Mouse (Mus musculus) liver, embryonic 16.5 days (tissue): ENCODE results near the gene Kpnb1. TPM values are rescaled to one million over a fixed set of nuclear protein-coding genes. Genes with fewer than 3 reads are reported as not detected.

Experiments
- ATAC-seq: fragments of 200-750 bp; cut with Nextera tagmentation; 2 replicates; pipeline ENCODE4 v1.8.0; 2017; ENCODE audit warnings: low read depth, mild to moderate bottlenecking, moderate number of reproducible peaks, moderate library complexity
- H3K27ac ChIP-seq: fragments of 300-500 bp; sonication (generic); 2 replicates; pipeline ENCODE4 v1.5.1; 2014; ENCODE audit warnings: mild to moderate bottlenecking, low read length
- H3K27me3 ChIP-seq: fragments of 300-500 bp; sonication (generic); 2 replicates; pipeline ENCODE4 v1.6.1; 2014; ENCODE audit warnings: low read depth, low read length, mixed read lengths; ENCODE audit not compliant: control insufficient read depth, insufficient read depth
- H3K36me3 ChIP-seq: fragments of 300-500 bp; sonication (generic); 2 replicates; pipeline ENCODE4 v1.6.1; 2014; ENCODE audit warnings: mild to moderate bottlenecking; ENCODE audit not compliant: control insufficient read depth, insufficient read depth
- H3K4me1 ChIP-seq: fragments of 300-500 bp; sonication (generic); 2 replicates; pipeline ENCODE4 v1.6.1; 2014; ENCODE audit warnings: low read depth, low read length, mixed read lengths; ENCODE audit not compliant: control insufficient read depth
- H3K4me2 ChIP-seq: fragments of 300-500 bp; sonication (generic); 2 replicates; pipeline ENCODE4 v1.6.1; 2014; ENCODE audit warnings: low read depth, low read length, mixed read lengths
- H3K4me3 ChIP-seq: fragments of 300-500 bp; sonication (generic); 2 replicates; pipeline ENCODE4 v1.5.1; 2014; ENCODE audit warnings: low read depth, mild to moderate bottlenecking, low read length
- H3K9ac ChIP-seq: fragments of 300-500 bp; sonication (generic); 2 replicates; pipeline ENCODE4 v1.6.1; 2014; ENCODE audit warnings: low read depth, low read length
- H3K9me3 ChIP-seq: fragments of 300-500 bp; sonication (generic); replicated peaks from 2 replicates; pipeline ENCODE4 v1.6.1; 2016; ENCODE audit warnings: low read length; ENCODE audit not compliant: control insufficient read depth
- WGBS: fragments of 180-500 bp; shearing (Covaris S2); extraction: QIAGEN DNeasy Blood & Tissue Kit; methylation state at CpG from one replicate; pipeline ENCODE4 v1.1.7; 2014; ENCODE audit not compliant: insufficient replicate concordance; 5-methylcytosine and 5-hydroxymethylcytosine counted together
- polyA plus RNA-seq: library from polyadenylated mRNA; unstranded; fragments of >200 nt; fragmentation: Nextera tagmentation; extraction: Ambion mirVana; gene quantifications from 2 replicates; pipeline ENCODE4 v1.2.1, GENCODE M21; 2015

Gene Kpnb1
- polyA plus RNA-seq, 1 experiment from 2014 or later: 14.5 TPM

DNA sequence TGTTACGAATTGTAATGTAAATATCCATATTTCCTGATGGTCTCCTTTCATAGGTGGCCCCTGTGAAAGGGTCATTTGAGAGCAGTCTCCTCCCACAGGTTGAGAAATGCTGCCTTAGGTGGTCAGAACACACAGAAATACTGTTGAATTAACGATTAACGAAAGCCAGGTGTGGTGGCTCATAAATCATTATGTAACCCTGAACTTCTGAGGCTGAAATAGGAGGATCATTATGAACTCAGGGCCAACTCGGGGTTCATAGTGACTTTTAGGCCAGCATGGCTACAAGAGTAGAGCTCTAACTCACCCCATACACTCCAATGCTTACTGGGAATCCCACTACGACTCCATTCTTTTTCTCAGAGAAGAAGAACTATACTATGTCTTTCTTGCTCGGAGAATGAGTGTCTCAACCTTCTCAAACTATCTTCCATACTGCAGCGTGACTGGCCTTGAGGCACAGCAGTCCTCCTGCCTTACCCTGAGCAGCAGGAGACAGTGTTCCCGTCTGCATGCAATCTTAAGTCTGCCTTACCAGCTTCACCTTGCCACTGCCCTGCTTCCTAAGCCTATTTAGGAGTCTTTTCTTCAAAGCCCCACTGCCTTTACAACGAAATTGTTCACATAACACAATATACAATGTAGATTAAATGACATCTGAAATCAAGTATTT lies 23.2 kb upstream of the Kpnb1 start:
- WGBS: 69% methylated on average over 9 of the region's 9 CpGs
- Histone ChIP-seq H3K4me3 (no peak overlapping the region), H3K4me1 (peaks cover 3% of the 10 kb centered on the region), H3K9ac (no peak overlapping the region), H3K36me3 (peaks cover 7% of the 10 kb centered on the region), H3K27me3 (no peaks in the 10 kb centered on the region), H3K27ac (peak overlapping the region; percentile 61), H3K4me2 (no peak overlapping the region), H3K9me3 (no peaks in the 10 kb centered on the region)
- peak; percentile 77 for ATAC-seq

DNA sequence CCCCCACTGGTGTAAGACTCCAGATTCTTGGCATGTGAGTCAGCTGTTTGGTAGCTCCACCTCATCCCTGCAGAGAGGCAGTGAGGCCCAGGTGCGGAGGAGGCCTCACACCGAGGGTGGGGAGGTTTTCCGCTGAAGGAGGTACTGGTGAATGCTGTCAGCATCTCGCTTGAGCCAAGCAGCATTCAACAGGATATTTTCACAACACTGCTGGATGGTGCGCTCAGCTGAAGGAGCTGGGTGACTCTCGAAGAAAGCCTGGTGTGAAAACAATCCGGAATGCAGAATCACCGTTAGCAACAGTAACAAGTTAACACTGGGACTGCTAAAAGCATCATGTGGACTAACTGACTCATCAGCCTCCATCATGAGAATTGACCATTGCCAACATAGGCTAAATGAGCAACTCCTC lies 19.3 kb upstream of the Kpnb1 start:
- peaks cover 3% of the 10 kb centered on the region for H3K4me1 ChIP-seq
- H3K4me2 ChIP-seq: no peak overlapping the region
- H3K9me3 ChIP-seq: no peaks in the 10 kb centered on the region
- no peaks in the 10 kb centered on the region for H3K36me3 ChIP-seq
- H3K27me3 ChIP-seq: no peaks in the 10 kb centered on the region
- H3K27ac ChIP-seq: no peak overlapping the region
- WGBS: 72% methylated on average over 8 of the region's 8 CpGs
- H3K9ac ChIP-seq: no peak overlapping the region
- ATAC-seq: no peak
- no peak overlapping the region for H3K4me3 ChIP-seq

DNA sequence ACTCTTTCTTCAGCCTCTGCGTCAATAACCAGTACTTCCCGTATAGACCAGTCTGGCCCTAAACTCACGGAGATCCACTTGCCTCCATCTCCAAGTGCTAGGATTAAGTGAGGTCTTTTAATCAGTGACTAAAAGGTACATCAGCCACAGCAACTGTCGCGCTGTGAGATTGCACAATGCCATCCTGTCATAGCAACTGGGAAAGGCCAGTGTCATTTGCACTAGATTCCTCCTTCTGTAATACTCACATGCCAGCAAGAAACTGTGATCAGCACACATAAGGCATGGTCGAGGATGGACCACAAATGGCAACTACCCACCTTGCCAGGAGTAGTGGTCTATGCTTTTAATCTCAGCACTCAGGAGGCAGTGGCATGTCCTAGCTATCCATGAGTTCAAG lies 11.8 kb upstream of the Kpnb1 start:
- peak; percentile 59; the same call in 1 of the 2 replicates for ATAC-seq
- 56% methylated on average over 6 of the region's 6 CpGs for WGBS
- H3K4me2 ChIP-seq: no peak overlapping the region
- no peak overlapping the region for H3K4me3 ChIP-seq
- H3K9me3 ChIP-seq: no peaks in the 10 kb centered on the region
- H3K36me3 ChIP-seq: no peaks in the 10 kb centered on the region
- H3K4me1 ChIP-seq: no peaks in the 10 kb centered on the region; the same call in 1 of the 2 replicates
- no peak overlapping the region for H3K9ac ChIP-seq
- H3K27me3 ChIP-seq: no peaks in the 10 kb centered on the region
- H3K27ac ChIP-seq: no peak overlapping the region

DNA sequence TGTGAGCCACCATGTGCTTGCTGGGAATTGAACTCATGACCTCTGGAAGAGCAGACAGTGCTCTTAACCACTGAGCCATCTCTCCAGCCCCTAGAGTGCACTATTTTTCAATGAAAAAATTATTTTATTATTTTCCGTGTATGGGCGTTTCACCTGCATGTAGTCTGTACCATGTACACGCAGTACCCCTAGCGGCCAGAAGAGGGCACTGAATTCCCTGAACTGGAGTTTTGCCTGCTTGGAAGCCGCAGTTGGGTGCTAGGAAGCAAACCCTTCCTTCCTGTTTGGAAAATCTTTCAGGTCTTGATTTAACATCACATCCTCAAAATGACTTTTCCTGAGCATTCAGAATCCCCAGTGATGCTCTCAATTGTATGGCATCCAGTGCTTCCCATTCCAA lies 10.9 kb upstream of the Kpnb1 start:
- H3K9me3 ChIP-seq: no peaks in the 10 kb centered on the region
- H3K4me3 ChIP-seq: no peak overlapping the region
- H3K4me2 ChIP-seq: no peak overlapping the region
- H3K36me3 ChIP-seq: no peaks in the 10 kb centered on the region
- no peak overlapping the region for H3K9ac ChIP-seq
- no peaks in the 10 kb centered on the region; the same call in 1 of the 2 replicates for H3K4me1 ChIP-seq
- no peak overlapping the region for H3K27ac ChIP-seq
- no peaks in the 10 kb centered on the region for H3K27me3 ChIP-seq
- no peak for ATAC-seq
- 9% methylated on average over 5 of the region's 5 CpGs for whole genome bisulfite sequencing

DNA sequence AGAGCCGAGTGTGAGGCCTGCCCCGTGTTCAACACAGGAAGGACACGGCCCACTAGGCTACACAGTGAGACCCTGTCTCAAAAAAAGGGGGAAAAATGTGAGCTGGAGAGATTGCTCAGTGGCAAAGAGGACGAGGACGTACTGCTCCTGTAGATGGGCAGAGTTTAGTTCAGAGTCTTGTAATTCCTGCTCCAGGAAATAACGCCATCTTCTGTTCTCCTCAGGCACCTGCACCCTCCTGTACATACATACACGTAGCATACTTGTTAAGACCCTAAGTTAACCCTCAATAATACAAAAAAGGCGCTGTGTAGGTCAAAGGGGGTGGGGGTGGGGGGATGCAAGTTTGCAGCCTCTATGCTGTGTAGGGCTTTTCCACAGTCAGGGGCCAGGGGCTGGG lies 9.3 kb upstream of the Kpnb1 start:
- Histone ChIP-seq H3K27me3 (no peaks in the 10 kb centered on the region), H3K27ac (no peak overlapping the region), H3K36me3 (no peaks in the 10 kb centered on the region), H3K9ac (no peak overlapping the region), H3K4me2 (no peak overlapping the region), H3K4me3 (no peak overlapping the region), H3K4me1 (no peaks in the 10 kb centered on the region; the same call in 1 of the 2 replicates), H3K9me3 (no peaks in the 10 kb centered on the region)
- ATAC-seq: no peak
- WGBS: 61% methylated on average over 8 of the region's 8 CpGs

DNA sequence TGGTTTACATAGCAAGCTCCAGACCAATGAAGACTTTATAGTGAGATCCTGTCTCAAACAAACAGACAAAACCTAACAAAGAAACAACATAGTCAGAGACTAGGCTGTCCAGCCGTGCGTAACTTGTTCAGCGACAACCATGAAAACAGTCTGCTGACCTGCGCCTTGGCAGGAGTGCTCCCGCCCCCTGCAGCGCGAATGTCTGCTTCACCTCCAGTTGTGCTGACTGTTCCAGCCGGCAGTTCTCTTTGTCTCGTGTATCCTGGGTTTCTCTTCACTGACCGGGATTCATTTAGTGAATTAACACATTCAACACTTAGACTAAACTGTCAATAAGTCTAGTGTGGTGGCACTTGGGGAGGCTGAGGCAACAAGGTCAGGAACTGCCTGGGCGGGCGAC lies 8.9 kb upstream of the Kpnb1 start:
- no peak overlapping the region for H3K27ac ChIP-seq
- H3K36me3 ChIP-seq: no peaks in the 10 kb centered on the region
- H3K4me1 ChIP-seq: no peaks in the 10 kb centered on the region; the same call in 1 of the 2 replicates
- ATAC-seq: no peak
- no peak overlapping the region for H3K9ac ChIP-seq
- no peaks in the 10 kb centered on the region for H3K9me3 ChIP-seq
- H3K4me2 ChIP-seq: no peak overlapping the region
- no peaks in the 10 kb centered on the region for H3K27me3 ChIP-seq
- H3K4me3 ChIP-seq: no peak overlapping the region
- WGBS: 76% methylated on average over 12 of the region's 12 CpGs

DNA sequence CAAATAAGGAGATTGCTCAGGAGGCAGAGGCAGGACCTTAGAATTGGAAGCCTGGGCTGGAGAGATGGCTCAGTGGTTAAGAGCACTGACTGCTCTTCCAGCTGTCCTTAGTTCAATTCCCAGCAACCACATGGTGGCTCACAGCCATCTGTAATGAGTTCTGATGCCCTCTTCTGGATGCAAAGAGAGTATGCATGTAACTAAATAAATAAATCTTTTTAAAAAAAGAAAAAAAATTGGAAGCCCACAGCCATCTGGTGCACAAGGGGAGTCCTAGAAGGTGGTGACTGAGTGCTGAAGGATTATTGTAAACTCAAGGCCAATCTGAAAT lies 4.9 kb upstream of the Kpnb1 start:
- H3K27me3 ChIP-seq: no peaks in the 10 kb centered on the region
- no peak for ATAC-seq
- no peaks in the 10 kb centered on the region for H3K9me3 ChIP-seq
- no peak overlapping the region for H3K9ac ChIP-seq
- no peak overlapping the region for H3K27ac ChIP-seq
- peaks cover 11% of the 10 kb centered on the region for H3K4me1 ChIP-seq
- no peak overlapping the region for H3K4me2 ChIP-seq
- no peaks in the 10 kb centered on the region for H3K36me3 ChIP-seq
- H3K4me3 ChIP-seq: no peak overlapping the region

DNA sequence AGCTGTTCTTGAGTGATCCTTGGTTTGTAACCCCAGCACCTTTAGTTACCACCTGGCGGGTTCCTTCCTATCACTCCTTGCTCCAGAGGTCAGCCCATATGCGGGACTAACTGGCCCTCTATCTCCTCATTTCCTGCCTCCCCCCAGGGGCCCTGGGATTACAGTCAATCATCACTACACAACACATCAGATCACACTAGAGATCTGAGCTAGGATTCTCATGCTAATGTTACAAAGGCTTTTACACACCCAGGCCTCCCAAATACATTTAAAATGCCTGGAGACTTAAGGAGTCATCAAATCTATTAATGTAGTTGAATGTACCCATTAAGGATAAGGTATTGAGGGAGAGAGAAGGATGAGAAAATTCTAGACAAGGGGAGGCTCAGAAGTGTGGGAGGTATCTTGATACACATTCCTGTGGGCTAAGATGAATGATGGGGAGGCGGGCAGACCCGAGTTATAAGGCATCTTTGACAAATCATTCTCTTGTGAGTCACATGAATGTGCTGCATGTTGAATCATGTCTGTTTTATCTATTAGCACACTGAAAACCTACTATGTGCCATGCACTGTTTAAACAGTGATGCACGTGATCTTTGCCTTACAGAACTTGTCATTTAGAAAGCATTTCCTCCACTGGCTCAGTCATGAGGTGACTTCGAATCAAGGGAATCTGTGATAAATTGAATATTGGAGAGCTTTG lies 4.4 kb upstream of the Kpnb1 start:
- Histone ChIP-seq H3K4me2 (no peak overlapping the region), H3K4me3 (no peak overlapping the region), H3K4me1 (peaks cover 11% of the 10 kb centered on the region), H3K9me3 (no peaks in the 10 kb centered on the region), H3K9ac (no peak overlapping the region), H3K27me3 (no peaks in the 10 kb centered on the region), H3K36me3 (no peaks in the 10 kb centered on the region), H3K27ac (no peak overlapping the region)
- WGBS: 71% methylated on average over 6 of the region's 6 CpGs
- no peak for ATAC-seq

DNA sequence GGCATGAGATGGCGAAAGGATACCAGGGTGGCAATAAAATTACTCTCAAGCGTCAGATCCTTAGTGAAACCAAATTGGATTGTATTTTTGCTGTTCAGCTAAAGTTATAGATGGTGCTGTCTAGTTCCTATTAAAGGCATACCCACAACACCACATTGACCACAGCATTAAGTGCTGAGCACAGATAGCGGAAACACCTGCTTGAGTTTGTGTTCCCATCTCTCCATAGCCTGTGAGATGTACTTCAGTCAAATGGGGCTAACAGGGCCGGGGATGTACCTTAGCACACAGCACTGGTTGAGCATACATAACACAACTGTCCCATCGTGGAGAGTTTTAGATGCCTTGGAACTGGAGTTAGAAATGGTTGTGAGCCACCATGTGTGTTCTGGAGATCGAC lies 3.3 kb upstream of the Kpnb1 start:
- no peaks in the 10 kb centered on the region for H3K27me3 ChIP-seq
- no peaks in the 10 kb centered on the region for H3K36me3 ChIP-seq
- H3K9ac ChIP-seq: no peak overlapping the region; the same call in 1 of the 2 replicates
- no peaks in the 10 kb centered on the region for H3K9me3 ChIP-seq
- H3K27ac ChIP-seq: no peak overlapping the region
- no peak overlapping the region for H3K4me2 ChIP-seq
- H3K4me3 ChIP-seq: no peak overlapping the region
- WGBS: 73% methylated on average over 6 of the region's 6 CpGs
- H3K4me1 ChIP-seq: peaks cover 15% of the 10 kb centered on the region
- no peak for ATAC-seq
